Mouse (Mus musculus): ENCODE measurements around the gene Nrcam. TPM values are rescaled to one million over a fixed set of nuclear protein-coding genes. Genes with fewer than 3 reads are reported as not detected.

Nrcam gene
- total RNA-seq, 2 experiments from 2014 or later = 1.4 to 3.5 TPM

DNA sequence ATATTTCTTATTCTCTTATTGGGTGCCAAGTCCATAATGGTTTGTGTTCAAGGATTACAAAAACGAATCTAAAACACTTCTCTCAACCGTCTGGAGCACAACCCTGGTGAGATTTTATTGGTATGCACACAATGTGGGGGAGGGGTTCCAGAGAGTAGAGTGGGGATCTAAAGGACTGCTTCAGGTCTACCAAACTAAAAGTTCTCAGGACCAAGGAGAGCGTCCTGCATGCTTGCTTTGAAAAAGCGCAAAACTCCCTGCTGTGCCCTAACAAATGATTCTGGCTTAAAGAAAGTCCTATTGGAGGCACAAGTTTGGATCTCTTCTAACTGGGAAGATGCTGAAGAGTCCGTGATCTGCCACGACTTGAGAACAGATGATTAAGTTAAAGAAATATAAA, 96.4 kb downstream of the Nrcam start:
- DNase-seq = no peak
- intact Hi-C loops (cut with DNase I; ENCODE audit: low total_unique reads) = no loop called here

DNA sequence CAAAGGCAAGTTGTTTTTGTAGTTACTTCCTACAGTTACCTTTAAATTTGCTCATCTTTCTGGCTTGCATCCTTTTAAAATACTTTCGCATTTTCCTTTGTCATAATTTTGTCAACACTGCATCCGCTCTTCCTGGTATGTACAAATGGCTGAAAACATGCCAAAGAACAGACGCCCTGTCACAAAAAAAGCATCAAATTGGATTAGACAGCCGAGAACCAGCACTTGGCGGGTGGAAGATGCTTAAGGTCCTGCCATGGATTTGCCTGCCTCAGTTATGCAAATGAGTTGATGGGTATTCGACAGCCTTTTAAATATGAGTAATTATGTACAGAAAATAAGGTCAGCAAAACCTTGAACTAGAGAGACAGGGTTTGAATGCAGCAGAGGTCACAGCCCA, 101.7 kb downstream of the Nrcam start:
- no peak for DNase-seq
- intact Hi-C loops (cut with DNase I; ENCODE audit: low total_unique reads) = no loop called here

DNA sequence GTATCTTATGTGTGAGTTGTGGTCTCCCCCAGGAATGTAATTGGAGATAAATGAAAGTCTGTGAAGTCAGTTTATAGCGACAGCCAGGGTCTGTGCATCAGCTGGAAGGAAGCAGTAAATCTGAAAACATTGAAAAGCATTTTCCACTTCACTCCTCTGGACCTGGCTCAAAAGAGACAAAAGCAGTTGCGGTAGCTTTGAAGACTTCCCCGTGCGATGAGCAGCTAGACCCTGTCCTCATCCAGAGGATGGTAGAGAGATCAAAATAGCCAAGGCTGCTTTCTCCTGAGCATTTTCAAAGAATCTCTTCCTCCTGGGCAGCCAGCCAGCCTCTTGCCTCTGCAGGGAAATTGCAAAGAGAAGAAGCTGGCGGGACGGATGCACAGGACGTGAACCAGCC, 102.3 kb downstream of the Nrcam start:
- peak; percentile 3 for DNase-seq
- intact Hi-C loops (cut with DNase I; ENCODE audit: low total_unique reads) = no loop called here

DNA sequence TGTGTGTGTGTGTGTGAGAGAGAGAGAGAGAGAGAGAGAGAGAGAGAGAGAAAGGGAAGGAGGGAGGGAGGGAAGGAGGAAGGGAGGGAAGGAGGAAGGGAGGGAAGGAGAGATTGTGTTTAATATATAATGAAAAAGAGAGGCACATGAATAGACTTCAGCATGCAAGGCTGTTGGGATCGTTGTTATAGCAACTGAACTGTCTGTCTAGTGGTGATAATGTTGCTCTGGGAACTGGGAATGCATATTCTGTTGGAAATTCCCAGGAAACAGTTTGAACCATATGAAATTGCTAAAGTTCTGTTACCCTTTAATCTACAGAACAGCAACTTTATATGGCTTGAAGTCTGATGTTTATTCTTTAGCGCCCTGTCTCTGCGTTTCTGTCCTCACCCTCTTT, 104.0 kb downstream of the Nrcam start:
- DNase-seq = no peak
- intact Hi-C loops (cut with DNase I; ENCODE audit: low total_unique reads) = no loop called here

DNA sequence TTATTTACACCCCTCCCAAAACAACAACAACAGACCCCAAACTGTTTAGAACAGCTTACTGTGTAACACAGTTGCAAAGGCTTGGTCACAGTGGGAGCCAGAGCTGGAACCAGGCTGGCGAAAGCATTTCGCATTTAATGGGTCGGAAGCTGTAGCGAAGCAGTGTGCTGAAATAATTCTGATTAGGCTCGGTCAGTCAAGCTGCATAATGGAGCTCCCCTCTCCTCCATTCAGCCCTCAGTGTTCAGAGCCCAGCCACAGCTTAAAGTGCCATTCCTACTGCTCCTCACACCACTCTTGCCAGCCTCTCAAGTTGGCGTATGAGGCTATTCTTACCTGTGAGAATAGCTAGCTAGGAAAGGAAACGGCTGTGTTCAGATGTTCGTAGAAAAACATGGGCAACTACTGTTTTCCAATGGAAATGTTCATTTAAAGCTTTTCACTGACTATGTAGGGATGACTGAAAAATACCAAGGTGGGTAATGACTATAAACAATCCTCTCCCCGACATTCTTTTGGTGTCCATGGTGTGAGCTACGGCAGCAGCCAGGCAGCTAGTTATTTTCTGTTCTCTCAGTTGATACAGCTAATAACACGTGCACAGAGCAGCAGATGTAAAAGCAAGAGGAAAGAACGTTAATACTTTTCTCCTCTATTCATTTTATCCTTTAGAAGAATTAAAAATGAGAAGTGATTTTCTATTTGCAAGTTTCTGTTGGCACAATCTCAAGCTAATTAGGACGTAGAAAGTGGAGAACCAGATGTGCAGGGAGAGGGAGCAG, 108.6 kb downstream of the Nrcam start:
- intact Hi-C loops (cut with DNase I; ENCODE audit: low total_unique reads) = no loop called here

DNA sequence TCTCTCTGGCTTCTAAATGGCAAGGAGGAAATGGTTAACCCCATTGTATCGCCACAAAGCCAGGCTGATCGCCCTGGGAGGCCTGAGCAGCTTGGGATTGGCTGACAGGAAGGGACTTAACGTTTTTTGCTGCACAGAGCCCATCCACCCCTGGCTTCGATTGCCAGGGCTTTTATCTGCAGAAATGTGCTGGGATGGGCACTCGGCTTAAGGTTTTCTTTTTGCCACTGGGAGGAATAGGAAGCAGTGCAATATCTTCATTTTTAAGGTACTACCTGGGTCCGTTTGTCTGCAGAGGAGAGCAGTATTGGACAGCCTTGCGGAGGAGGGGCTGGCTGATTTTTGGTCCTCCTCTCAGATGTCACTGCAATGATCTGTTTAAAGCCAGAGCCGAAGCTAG, 110.2 kb downstream of the Nrcam start:
- no peak for DNase-seq
- intact Hi-C loops (cut with DNase I; ENCODE audit: low total_unique reads) = no loop called here

More for the DNA sequence above, 108.6 kb downstream of the Nrcam start:
- DNase-seq = no peak

DNA sequence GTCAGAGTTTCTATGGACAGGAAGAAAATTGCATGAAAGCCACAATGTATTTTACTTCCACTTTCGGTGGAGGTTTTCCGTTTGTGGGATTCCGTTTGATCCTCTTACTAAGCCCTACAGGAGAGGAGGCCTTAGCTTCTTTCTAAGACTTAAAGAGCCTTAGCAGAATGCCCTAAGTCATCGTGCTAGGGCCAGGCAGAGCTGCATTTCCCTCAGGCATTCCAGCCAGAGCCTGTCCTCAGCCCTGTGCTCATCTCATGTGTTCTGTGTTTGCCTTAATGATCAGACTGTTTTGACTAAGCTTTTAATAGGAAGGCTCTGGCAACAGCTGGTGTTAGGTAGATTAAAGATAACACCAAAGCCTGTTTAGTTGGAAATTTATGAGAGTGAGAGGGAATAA, 111.5 kb downstream of the Nrcam start:
- intact Hi-C loops (cut with DNase I; ENCODE audit: low total_unique reads) = no loop called here
- no peak for DNase-seq

DNA sequence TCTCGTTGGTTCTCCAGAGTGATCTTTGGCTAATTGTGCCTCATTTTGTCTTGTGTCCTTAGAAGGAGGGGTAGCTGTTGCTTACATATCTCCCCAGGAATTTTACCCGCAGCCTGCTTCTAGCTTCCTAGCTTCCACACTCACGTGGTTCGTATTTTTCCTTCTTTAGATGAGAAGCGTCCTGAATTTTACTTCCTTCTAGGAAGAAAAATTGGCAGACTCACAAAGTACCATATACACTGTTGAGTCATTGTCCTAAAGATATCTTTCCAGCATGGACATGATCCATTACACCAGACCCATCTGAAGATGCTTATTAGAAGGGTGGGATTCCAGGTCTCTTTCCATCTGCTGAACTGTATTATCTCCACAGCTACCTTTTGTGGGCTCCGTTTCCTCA, 122.2 kb downstream of the Nrcam start:
- no peak for DNase-seq

DNA sequence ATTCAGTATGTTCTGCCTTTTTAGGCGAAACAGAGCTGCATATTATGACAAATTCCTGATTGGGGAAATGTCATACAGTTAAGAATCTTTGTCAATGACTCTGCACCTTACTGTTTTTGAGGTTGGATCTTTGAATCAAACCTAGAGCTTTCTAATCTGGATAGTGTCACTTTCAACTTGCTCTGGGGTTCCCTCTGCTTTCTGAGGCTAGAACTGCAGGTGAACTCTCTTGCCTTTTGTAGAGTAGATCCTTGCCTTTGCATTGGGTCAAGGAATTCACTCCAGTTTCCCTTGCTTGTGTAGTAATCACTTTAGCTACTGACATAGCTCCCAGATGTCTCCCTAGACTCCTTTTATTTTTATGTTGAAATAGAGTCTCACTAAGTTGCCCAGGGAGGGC, 123.1 kb downstream of the Nrcam start:
- intact Hi-C loops (cut with DNase I; ENCODE audit: low total_unique reads) = no loop called here
- no peak for DNase-seq

More for the DNA sequence above, 122.2 kb downstream of the Nrcam start:
- intact Hi-C loops (cut with DNase I; ENCODE audit: low total_unique reads) = no loop called here

DNA sequence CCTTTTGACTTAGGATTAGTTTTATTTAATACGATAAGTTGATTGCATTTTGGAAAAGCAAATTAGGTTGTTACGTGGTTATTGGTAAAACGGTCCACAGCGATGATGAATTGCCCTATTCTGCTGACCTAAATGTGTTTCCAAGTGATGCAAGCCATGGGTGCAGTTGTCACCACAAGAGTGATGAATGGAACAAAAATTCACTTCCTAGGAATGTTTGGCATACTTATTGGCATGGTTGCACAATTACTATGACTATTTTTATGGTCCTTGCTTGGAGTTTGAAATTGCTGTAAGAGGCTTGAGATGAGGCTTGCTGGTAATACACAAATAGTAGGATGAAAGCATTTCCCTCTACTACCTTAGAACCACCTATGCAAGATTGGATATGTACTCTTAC, 125.1 kb downstream of the Nrcam start:
- intact Hi-C loops (cut with DNase I; ENCODE audit: low total_unique reads) = no loop called here
- DNase-seq = no peak

DNA sequence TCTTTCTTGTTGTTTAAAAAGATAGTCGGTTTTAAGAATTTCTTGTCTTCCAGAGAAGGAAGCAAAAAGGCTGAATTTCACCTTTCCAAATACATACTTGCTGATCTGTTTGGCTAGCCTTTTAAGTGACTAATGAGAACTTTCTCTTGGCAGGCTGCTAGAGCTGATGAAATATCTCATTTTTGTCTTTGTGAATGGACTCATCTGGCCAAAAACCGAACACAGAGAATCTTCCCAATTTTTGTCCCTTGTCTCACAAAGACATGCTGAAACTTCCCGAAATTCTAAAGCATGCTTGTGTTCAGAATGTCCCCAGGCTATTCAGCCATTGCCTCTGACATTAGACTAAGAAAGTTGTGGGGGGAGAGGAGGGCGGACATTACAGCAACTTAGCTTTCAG, 129.3 kb downstream of the Nrcam start:
- intact Hi-C loops (cut with DNase I; ENCODE audit: low total_unique reads) = no loop called here
- DNase-seq = no peak

DNA sequence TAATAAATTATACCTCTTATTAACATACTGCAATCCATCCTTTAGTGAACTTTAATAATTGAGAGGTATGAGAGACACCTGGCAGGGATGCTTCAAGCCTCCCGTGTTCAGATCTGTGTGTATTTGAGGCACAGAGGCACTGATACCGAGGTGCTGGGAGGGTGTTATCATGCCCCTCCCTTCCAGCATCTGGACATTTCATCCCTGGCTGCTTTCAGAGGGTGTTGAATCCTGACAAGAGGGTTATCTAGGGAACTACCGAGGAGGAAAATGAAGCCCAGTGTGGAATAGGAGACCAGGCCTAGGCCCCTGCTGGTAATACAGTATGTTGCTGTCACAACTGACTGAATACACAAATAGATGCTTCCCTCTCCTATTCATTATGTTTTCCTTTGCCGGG, 133.8 kb downstream of the Nrcam start:
- intact Hi-C loops (cut with DNase I; ENCODE audit: low total_unique reads) = no loop called here
- no peak for DNase-seq

DNA sequence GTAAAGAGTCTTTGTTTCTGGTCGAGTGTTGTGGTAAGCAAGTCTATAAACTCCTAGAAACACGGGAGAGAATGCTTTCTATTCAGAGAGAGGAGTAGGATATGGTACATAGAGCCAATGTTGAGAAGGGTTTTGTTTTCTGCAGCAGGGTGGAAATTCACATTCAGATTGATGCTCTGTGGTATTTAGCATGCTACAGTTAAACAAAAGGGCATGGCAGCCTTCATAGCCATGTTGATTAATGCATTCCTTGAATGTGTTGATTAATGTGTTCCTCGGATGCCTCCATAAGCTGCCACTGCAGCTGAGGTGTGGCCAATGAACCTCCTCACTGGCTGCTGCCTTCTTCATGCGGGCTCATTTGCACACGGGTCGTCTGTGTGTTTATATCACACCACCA, 134.3 kb downstream of the Nrcam start:
- no peak for DNase-seq
- intact Hi-C loops (cut with DNase I; ENCODE audit: low total_unique reads) = no loop called here

DNA sequence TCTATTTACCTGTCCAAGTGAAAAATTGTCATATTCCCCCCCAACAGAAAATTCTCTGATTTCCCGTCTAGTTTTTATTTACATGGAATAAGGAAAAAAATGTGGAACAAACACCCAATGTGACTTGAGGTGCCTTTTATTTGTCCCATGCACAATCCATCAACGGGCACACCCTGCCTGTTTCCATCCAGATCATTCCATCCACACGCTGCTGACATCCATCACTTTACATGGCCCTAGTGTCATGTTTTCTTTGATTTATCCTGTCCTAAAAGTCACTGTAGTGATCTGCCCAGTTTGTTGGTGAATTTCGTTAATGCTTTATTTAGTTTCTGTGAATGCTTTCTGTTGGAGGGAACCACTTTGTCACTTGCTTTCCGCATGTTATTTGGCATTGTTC, 142.4 kb downstream of the Nrcam start:
- intact Hi-C loops (cut with DNase I; ENCODE audit: low total_unique reads) = no loop called here
- no peak for DNase-seq

DNA sequence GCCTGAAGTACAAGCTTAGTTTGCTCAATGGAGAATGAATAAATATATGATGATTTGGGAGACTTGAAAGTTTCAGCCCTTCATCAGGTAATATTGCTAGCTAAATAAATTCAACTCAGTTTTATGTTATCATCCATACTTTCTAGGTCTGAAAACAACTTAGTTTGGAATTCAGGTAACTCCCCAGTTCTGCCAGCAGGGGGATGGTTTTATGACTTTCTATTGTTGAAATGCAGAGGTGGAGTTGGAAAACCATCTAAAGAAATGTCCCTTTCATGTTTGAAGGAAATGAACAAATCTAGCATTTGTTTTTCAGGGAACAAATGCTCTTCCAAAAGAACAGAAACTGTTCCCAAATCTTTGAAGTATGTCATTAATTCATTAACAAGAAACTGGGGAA, 146.7 kb downstream of the Nrcam start:
- intact Hi-C loops (cut with DNase I; ENCODE audit: low total_unique reads) = no loop called here
- no peak for DNase-seq

DNA sequence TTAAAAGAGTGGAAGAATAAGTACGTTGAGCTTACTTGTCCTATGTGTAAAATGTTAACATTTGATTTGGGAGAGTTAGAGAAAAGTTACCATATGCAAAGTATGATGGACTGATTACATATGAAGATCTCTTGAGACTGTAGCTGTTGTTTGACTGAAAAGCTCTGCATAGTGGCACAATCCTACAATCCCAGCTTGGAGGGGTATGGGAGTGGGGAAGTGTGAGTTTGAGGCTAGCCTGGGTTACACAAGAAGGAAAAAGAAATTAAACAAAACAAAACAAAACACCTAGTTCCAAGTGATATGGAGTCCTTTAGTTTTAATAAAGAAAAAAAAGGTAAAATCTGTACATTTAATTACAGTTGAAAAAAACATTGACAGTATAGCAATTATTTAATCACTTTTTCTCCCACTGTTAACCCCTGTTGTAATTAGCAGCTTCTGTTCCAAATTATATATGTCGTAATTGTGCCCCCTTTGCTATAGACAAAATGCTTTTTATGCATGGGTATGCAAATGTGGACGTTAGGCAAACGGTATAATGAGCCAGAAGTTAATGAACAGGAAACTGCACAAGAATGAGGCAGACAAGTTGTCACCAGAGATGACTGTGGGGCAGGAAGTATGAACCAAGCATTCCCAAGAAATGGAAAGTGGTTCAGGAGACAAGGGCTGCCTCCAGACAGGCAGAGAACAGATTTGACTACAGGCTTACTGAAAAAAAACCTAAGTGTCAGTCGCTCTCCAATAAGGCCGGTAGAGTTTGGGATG, 150.8 kb downstream of the Nrcam start:
- intact Hi-C loops (cut with DNase I; ENCODE audit: low total_unique reads) = no loop called here
- DNase-seq = no peak

DNA sequence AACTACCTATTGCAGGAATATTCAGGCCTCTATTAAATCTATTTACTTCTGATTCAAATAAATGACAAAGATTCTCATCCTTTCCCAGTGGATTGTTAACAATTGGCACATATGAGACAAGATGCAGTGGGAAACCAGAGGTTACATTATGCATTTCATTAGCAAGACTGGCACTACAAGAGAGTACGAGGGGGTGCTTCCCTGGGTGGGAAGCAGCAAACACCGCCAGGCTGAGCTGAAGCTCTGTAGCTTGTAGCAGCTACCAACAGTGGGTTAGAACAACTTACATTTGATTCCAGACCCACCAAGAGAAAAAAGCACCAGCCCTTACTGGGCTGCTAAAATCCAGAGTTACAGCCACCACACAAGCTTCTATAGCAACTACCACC, 151.3 kb downstream of the Nrcam start:
- intact Hi-C loops (cut with DNase I; ENCODE audit: low total_unique reads) = no loop called here
- DNase-seq = no peak

DNA sequence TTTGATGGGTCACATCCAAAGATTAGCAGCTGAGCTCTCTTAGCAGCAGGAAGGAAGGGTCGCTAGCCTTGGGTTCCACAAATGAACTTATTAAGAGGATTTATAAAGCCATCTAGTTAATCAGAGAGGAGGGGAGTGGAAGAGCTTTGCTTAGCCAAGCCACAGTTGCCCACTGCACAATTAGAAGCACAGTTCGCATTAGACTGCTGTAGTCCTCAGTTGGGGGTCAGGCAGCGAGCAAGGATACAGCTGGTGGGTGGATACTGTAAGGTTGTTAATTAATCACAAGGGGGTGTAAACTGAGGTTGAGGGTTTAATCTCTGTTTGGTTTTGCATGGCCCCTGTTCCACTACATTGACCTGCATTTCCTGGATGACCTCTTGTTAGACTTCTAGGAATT, 152.7 kb downstream of the Nrcam start:
- intact Hi-C loops (cut with DNase I; ENCODE audit: low total_unique reads) = no loop called here
- DNase-seq = no peak

DNA sequence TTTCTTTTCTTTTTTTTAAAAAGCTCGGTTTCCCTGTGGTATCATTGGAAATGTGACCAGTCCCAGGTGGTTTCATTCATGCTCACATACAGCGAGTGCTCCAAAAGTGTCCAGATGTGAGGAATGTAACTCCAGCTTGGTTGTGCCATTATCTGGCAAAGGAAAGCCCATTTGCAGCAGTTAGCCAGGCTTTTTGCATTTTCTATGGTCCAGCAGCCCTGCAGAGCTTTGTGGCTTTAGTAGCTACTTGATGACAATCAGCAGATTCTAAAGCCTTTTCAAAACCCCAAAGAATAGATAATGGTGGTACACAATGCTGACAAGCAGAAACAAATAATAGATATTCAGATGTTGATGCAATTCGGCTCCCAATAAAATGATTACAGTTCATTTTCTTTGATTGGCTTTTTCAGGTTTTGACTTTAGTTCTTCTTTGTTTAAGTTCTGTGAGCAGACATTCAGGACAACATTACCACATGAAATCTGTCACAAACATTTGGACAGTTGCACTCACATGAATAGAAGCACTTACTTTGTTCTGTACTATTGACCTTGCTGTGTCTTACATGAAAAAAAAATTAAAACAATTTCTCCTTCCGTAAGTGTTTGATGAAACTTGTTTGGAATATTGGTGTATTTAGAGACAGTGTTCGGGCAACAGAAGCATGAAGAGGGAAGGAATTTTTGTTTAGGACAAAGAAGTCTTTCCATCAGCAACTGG, 164.2 kb downstream of the Nrcam start:
- intact Hi-C loops (cut with DNase I; ENCODE audit: low total_unique reads) = no loop called here
- DNase-seq = no peak

DNA sequence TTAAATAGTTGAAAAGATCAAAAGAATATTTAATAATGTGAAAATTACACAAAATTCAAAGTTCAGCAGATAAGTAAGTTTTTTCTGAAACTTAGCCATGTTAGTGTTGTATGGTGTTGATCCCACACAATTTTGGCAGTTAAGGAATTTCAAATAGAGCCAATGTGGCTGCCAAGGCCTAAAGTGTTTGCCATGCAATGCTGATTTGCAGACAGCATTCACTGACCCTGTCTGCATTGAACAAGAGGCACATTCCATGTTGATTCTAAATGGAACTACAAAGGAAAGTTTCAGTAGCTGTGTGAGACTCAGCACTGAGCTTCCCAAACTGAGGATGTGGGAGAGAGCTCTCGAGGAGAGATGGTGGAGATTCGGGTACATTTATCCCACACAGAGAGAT, 169.1 kb downstream of the Nrcam start:
- no peak for DNase-seq
- intact Hi-C loops (cut with DNase I; ENCODE audit: low total_unique reads) = no loop called here

DNA sequence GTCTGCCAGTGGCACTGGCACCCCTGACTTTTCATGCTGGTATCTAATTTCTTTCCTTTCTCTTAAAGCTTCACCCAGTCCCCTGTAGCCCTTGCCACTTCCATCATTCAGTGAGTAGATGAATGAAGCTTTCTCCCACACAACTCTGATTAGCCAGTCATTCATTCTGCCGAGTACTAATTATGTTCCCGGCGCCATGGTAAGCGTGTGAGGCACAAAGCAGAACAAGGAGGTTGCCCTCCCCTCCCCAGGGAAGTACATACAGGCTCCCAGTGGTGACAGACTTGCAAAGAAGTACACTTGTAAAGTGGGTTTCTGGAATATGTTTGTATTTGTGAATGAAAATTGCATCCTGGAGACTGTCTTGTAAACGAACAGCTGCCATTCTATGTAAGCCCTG, 170.2 kb downstream of the Nrcam start:
- intact Hi-C loops (cut with DNase I; ENCODE audit: low total_unique reads) = no loop called here
- DNase-seq = no peak

All from gastrocnemius, postnatal 14 days (tissue).